Mouse (Mus musculus) CD4-positive, CD25-positive, alpha-beta regulatory T cell, adult 4 months (primary cell): ENCODE results near the gene BC030870. TPM values are rescaled to one million over a fixed set of nuclear protein-coding genes. Genes with fewer than 3 reads are reported as not detected.
"Not testable (repeated sequence)": the region's sequence is repeated elsewhere in the genome, so short reads cannot be mapped to it uniquely, and the experiment has no call there.

Experiments used
- ATAC-seq: one replicate; pipeline ENCODE4 v1.8.0; 2017
- polyA plus RNA-seq, 2 experiments: library from polyadenylated mRNA; unstranded; fragments of 100-300 nt; shearing (Covaris generic); gene quantifications; one replicate each; pipeline ENCODE4 v1.2.1; 2017

Gene BC030870
- not detected for polyA plus RNA-seq

DNA sequence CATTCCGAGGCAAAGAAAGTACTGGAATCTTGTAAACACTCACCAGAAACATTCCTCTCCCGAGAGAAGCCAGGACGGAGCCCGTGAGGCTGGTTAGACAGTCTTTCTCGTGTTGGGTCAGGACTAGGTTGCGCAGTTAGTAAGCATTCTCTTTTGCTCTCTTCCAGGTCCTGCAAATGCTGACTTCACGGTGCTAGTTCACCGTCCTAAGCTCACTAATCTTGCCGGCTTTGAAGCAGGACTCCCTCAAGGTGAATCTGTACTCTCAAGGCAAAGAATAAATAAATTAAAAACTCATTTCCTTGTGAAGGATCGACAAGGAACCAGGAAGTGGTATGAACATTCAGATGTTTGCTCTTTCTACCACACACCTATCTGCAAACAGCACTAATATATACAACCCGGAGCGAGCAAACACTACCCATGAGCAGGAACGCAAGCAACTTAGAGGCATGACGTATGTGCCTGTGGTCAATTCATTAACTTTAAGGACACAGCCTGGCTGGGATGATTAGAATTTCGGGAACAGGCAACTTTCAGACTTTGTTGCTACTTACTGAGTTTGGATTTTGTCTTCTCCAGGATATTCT, at the start of gene BC030870:
TSS of gene BC030870 (minus strand) at position 365 of the 590 bp plus-strand sequence.
- no peak for ATAC-seq

DNA sequence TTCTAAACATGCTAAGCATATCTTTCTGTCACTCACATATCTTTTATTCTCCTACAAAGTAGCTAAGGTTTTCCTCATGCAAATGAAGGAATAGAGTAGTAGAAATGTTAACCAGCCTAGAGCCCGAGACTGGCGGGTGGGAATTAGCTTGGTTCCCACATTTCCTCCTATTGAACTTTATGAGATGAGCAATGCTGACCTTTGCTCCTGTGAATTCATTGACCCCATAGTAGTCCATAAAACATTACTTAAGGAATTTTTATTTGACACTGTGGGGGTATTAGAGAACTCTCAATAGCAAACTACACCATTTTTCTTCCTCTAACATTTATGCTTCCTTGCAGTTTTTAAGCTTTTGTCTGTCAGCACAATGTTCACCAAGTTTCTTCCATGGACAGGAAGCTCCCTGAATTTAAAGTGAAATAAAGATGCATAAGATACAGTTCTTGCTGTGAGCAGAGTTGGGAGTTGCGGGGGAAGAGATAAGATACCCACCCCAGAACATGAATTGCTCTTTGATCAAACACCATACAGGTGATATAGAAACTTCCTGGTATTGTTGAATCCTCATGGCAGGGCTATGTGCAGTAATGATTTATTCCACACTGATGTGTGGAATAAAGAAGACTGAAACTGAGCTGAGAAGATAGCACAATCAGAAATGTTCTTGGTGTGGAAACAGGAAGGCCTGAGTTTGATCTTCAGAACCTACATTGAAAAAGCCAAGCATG, 45.5 kb upstream of the BC030870 start:
- ATAC-seq: no peak

DNA sequence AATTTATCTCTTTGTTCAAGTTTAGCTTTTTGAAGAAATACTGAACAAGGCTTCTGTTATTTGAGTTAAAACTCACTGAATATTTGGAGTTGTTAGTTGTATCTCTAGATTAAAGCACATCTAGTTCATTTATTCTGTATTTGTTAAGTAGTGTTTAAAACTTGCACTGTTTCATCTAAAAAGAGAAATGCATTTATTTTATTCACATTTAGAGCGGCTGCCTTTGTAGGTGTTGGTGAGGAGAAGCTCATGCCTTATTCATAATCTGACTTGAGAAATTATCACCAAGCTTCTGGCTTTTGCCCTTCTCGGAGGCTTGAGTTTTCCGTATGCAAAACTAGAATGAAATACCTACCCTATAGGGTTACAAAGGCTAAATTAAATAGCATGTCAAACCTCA, 39.8 kb upstream of the BC030870 start:
- ATAC-seq: no peak

DNA sequence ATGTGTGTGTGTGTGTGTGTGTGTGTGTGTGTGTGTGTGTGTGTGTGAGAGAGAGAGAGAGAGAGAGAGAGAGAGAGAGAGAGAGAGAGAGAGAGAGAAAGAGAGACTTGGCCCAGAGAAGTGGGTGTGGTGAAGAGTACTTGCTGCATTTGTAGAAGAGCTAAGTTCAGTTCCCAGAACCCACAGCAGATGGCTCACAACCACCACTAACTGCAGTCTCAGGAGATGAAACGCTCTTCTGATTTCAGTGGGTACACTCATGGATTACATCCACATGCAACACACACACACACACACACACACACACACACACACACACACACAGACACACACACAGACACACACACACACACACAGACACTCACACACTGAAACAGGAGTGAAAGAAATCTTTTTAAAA, 31.3 kb upstream of the BC030870 start:
- not testable (repeated sequence) for ATAC-seq

DNA sequence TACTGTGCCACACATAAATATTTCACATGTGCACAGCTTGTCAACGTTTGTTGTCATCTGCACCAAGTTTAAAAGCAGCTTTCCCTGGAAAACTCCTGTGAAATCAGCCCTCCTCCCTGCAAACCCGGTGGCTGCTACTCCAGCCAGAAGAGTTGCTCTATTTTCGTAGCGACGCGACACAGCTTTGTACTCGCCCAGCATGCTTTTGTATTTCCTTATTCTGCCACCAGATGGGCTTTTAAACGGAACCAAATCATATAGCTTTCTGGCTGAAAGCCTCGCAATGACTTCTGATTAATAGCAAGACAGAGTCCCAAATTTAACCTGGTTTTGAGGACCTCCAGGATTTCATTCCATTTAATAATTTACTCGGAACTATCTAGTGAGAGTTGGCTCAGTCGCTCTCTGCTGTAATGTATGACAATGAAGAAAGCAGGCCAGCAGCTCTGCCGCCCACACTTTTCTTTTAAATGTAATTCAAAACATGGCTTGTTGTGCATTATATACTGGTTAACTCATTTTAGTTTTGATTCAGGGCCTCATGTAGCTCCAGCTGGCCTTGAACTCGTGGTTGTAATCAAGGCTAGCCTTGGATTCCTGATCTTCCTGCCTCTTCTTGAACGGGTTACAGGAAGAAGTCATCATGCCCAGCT, 29.9 kb upstream of the BC030870 start:
- ATAC-seq: no peak

DNA sequence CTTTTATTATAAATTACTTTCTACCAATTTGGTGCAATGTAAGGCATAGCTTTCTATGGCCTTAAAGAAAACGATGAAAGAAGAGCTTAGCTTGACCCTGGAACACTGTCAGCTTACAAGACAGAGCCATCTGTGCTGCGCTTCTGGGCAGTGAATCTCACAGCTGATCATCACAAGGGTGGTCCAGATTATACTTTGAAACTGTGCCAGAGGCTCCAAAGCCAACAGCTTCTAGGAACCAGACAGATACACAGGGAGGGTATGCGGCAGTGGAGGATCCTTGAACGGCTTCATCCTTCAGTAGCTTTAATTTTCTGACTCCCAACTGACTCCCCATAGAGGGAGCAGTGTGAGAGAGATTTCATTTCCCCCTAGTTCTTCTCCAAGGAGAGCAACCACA, 28.5 kb upstream of the BC030870 start:
- no peak for ATAC-seq

DNA sequence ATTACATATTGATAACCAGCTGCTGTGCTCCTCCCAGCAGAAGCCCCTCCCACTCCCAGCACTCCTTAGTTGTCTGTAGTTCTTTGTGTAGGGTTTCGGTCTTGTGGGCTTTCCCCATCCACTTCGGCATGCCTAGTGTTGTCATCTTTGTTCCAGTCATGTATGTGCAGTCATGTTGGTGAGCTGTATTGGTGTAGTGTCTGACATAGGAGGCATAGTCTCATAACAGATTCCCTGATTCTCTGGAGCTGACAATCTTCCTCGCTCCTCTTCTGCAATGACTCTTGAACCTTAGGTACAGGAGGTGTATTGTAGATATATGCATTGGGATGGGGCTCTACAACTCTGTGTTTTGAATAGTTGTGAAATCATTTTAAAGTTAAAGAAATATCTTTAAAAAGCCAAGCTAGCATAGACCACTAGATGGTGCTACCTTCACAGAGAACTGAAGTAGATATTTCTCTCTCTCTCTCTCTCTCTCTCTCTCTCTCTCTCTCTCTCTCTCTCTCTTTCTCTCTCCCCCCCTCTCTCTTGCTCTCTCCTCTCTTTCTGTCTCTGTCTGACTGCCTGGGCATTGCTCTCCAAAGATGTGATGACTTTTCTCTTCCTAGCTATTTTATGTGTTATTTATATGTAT, 9.6 kb upstream of the BC030870 start:
- no peak for ATAC-seq

DNA sequence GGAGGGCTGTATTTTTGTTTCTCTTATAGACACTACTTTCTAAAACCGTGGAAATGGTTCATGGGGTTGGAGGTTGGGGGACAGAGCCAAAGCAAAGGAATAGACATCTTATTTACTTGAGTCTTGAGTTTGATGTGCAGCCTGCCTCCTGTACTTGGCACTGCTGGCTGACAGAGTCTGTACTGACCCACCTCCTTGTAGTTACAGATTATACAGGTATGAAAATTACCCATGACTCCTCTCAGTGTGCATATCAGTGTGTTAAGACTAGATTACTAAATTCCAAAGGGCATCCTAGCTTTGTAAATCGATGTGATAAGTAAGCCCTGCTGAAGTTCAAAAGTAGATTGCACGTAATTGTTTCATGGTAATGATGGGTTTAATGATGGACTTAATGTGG, 2.9 kb downstream of the BC030870 start:
- ATAC-seq: no peak

DNA sequence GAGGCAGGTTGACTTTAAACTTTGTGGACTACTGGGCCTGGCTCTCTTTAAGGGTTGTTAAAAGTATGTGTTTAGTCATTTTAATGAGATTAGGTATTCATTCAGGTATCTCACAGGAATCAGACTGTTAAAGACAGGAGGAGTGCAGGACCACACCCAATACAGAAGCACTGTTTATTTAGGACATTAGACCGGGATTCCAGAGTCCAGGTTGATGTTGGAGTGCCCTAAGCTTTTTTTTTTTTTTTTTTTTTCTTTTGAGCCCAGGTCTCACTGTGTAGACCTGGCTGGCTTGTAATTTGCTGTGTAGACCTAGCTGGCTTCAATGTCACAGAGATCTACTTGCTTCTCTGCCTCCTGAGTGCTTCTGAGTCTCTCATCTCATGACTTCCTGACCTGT, 3.3 kb downstream of the BC030870 start:
- no peak for ATAC-seq

DNA sequence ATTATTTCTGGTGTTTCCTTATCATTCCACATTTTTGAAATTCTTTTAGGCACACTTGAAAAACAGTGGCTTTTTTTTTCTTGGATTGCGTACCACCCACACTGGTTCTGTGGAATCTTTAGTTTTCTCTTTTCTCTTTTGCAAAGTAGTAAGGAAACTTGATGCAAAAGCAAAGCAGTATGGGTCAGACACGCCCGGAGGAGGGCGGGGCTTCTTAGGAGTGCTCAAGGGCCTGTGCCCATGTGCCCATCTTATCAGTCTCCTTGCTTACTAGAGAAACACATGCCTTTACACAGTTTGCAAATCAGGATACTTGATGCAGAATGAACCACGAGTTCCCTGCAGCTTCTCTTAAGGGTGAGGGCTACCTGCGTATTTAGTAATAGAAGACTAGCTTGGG, 17.3 kb downstream of the BC030870 start:
- ATAC-seq: no peak

DNA sequence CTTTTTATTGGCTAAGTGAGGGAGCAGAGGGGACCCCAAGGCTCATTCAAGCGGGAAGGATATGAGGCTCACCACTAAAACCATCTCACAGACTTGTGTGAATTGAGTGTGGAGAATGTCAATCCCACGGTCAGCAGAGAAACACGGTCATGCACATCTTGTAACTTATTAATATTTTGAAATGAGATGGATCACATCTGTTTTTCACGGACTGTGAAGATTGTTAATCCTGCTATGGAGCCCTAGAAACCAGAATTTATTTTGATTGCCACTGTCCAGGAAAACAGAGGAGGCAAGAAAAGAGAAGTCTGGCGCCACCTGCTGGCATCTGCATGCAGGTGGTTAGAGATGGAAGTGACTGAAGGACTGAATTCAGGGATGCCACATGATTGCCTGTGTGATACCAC, 19.1 kb downstream of the BC030870 start:
- ATAC-seq: no peak

DNA sequence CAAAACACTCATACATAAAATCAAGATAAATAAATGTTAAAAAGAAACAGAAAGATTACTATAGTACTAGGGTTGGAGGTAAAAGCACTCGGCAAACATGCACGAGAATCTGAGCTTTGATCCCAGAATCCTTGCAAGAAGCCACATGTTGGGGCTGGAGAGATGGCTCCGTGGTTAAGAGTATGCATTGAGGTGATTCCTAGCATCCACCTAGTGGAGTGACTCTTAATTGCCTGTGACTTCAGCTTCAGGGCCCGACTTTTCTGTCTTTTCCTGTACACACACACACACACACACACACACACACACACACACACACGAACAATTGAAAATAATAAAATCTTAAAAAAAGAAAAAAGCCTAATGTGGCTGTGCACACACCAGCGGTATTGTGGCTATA, 20.4 kb downstream of the BC030870 start:
- no peak for ATAC-seq

DNA sequence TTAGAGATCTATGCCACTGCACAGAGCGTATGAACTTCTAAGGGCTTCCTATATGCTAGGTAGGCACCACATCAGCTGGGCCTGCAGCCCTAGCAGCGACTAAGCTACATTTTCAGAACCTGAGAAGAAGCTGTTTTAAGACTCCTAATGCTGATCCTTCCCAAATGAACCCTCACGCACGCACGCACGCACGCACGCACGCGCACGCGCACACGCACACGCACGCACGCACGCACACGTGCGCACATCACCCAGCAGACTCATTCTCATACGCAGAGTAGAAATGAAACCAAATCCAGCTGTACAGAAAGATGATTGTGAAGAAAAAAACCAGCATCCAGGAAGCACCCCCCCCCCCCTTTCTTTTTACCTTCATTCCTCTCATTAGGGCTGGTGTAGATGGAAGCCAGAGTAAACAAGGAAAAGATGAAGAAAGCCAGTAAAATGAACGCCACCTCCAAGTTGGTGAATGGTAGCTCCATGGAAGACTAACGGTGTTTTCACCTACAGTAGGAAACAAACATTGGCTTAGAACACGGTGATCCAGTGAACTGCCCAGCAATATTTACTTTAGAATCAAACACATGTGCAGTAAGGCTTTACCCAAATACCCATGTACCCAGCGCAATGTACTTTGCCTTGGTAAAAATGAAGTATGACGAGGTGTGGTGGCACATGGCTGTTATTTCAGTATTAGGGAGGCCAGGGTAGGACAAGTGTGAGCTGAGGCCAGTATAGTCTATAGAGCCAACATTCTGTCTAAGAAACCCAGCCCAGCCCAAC, 21.2 kb downstream of the BC030870 start:
- ATAC-seq: no peak

DNA sequence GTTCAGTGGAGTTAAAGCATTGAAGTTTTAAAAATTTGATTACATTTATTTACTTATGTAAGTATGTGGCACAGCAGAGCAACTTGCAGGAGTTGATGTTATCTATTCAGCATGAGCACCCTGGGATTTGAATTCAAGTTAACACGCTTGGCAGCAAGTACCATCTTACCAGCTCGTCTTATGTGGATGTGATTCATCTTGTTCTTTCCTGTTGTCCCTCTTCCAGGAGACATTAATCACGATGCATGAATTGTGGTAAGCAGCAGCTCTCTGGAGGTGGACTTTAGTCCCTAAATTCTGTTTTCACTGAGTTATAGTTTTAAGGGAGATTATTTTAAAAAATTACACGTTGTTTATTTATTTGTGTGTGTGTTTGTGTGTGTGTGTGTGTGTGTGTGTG, 25.3 kb downstream of the BC030870 start:
- ATAC-seq: no peak

DNA sequence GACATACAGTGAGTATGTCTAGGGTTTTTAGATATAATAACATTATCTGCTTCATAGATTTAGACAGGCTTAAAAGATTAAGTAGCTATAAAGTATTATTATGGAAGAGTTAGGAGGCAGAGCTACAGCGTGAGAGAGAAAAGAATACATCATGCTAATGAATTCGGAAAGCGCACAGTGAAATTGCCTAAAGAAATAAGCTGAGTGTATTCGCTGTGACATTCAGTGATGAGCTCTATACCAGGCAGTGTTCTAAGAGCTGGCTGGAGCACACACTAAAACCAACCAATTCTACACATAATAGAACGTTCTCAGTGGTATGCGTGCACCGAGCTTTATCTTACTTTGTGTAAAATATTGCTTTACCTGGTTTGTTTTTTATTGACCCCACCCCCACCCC, 25.7 kb downstream of the BC030870 start:
- no peak for ATAC-seq

DNA sequence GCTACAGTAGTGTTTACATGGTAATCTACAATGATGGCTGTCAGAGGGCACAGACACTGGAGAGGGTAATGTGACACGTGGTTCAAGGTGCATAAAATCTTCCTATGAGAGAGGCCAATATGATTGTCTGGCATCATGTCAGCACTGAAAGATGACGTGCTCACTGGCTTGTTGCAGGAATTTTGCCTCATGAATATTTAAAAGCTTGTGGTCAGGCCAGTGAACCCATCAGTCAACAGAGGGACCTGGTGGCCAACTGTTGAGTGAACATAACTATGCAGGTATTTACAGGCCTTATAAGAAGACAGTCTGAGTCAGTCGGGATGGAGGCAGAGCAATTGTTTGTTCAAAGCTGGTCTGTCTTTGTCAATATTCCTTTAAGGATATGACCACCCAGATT, 29.6 kb downstream of the BC030870 start:
- ATAC-seq: no peak

DNA sequence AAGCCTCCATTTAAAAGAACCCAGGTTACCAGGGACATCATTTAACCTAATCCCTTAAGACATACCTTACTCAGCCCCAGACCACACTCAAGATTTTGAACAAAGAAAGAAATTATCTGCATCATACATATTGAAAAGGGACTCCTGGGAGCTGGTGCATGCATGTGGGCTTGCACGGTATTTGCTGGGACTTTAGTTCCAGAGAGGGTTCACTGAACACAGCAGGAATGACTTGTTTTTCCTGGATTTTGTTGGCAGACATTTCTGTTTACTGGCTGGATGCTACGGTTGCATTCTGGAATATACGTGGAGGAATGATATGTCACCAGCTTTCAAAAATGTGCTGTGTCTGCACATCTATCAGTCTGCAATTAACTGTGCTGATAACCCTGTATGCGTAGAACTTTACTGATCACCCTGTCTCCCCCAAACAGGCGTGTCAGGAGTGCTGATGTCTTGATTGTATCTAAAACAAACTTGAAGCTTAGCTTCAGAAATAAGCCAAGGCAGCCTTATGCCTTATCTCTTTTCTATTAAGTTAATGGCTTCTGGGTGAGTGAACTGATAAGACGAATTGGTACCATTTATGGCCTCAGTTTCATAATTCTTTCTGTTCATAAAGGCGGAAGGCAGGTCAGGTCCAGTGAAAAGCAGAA, 31.5 kb downstream of the BC030870 start:
- ATAC-seq: no peak

DNA sequence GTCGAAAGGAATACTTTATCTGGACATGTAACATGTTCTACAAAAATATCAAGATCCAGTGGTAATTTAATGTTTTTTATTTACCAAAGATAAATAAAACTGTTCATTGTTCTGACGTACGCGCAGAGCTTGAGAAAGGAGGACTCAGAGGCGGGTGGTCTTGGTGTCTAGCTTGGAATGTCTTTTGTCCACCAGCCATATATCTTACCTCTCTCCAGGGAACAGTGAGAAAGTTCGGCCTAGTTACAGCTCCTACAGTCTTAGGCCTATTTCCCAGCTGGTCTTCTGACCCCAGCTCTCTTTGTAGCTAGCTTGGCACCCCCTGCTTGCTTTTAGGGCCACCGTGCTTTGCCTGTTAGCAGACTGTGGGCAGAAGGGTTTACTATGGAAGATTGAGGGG, 39.6 kb downstream of the BC030870 start:
- no peak for ATAC-seq

DNA sequence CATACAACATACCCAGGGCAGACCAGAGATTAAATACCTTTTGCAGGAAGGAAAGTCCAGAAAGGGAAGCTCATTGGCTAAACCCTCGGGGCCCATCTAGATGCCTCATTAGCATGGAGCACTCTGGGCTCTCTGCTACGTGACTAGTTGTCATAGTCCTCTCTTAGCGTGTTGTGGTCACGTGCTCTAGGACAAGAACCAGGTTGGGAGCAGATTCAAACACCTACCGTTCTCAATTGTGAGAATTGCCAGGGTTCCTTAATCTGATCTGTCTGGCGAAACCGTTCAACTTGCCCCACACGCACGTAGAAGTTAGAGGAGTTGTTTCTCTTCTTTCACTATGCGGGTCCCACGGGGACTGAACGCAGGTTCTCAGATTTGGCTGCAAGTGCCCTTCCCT, 41.2 kb downstream of the BC030870 start:
- ATAC-seq: no peak

DNA sequence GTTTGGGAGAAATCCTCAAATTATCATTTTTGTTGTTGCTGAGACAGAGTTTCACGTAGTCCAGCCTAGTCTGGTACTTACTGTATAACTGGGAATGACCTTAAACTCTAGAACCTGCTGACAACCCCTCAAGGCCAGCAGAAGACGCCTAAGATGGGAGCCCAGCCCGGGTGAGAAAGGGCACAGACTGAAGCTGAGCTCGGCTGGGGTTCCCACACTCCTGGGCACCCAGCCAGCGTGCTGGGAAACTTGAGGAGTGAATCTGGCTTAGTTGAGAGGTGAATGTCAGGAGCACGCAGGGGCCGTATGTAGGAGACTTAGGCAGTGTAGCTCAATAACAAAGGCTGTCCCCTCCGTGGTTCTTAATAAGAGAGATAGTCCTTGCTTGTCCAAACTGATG, 41.7 kb downstream of the BC030870 start:
- no peak for ATAC-seq

DNA sequence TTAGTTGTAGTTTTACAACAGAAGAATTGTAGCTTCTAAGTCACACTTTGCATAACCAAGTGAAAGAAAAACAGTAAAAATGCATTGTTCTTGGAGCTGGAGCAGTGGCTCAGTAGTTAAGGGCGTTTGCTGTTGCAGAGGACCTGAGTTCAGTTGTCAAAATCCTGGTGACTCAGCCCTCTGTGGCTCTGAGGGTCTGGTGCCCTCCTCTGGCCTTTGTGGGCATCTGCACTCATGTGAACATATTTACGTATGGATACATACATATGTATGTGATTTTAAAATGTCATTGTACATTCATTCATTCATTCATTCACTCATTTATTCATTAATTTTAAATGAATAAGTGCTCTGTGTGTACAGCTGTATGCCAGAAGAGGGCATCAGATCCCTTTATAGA, 43.7 kb downstream of the BC030870 start:
- no peak for ATAC-seq

DNA sequence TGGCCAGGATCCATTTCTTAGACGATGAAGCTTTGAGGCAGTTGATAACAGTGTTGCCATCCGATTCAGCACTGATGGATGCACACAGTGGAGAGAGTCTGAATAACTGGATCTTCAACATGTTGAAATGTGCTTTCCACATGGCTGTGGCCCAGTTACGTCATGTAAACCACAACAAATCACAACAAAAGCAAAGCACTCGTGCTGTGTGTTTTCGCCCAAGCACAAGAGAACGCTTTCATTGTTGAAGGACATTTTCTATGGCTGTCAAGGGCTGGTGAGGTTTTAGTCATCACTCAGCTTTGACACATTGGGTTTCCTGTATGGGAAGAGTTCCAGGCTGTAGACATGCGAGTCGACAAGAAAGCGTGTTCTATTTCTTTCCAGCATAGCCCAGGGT, 48.6 kb downstream of the BC030870 start:
- no peak for ATAC-seq
